Mouse (Mus musculus): ENCODE data around the gene Dcpp3. TPM values are rescaled to one million over a fixed set of nuclear protein-coding genes. Genes with fewer than 3 reads are reported as not detected.
A peak's percentile ranks its signal among the peaks of the same experiment; 100 is the strongest.
"Not testable (repeated sequence)": the region's sequence is repeated elsewhere in the genome, so short reads cannot be mapped to it uniquely, and the experiment has no call there.

Dcpp3 gene
- polyA plus RNA-seq (2012; ENCODE audit: insufficient read depth, low replicate concordance), result not detected in 2 replicates

DNA sequence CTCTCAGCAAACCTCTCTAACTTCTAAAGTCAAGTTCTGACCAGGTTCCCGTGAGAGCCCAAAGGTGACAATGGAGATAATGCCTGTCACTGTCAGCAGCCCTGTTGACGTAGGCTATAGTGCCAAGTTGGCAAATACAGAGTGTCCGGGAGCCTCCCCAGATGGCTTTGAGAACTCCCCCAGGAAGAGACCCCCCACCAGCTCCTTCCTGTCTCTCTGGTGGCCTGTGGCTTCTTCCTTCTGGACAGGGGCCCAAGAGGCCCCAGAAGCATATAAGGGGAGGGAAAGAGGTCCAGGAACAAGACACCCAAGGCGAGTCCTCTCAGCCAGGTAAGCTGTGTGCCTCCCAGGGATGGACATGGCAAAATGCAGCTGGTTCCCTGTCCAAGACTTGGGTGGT is at the start of gene Dcpp3:
TSS of gene Dcpp3 (plus strand) at position 301 of the 400 bp plus-strand sequence.
- H3K36me3 ChIP-seq (replicated peaks; ENCODE audit: low read length); H3K4me1 ChIP-seq; H3K4me3 ChIP-seq (replicated peaks); H3K9me3 ChIP-seq; H3K27me3 ChIP-seq (replicated peaks): not testable (repeated sequence)

DNA sequence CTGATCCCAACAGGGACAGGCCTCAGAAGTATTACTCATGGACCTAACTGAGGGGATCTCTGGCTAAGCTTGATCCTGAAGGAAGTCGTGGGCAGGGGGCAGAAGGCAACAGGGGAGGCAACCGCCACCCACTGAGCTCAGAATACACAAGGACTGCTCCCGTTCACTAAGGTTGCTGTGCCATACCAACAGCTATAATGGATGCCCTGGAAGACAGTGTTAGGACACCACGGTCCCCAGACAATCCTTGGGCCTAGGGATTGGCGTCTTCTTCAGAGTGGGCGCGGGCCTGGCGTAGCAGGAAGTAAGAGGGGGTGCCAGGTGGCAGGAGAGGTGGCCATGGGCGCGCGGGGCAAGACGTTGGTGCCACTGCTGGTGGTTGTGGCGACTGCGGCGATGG is 49.5 kb upstream of the Dcpp3 start, which contains the start of gene Prss21:
TSS of gene Prss21 (plus strand) at position 301 of the 400 bp plus-strand sequence.
- peaks cover 22% of the 10 kb centered on the region for H3K9me3 ChIP-seq
- H3K36me3 ChIP-seq (replicated peaks; ENCODE audit: low read length), result no peaks in the 10 kb centered on the region
- no peak within 1 kb of the TSS for H3K4me3 ChIP-seq (replicated peaks)
- peaks cover 30% of the 10 kb centered on the region for H3K27me3 ChIP-seq (replicated peaks)
- TF ChIP-seq GATA1 (IDR thresholded peaks at IDR 0.05; ENCODE audit: borderline replicate concordance, low read length), result no peak
- TF ChIP-seq FLI1 (IDR thresholded peaks at IDR 0.05; ENCODE audit: low read length), result no peak
- no peaks in the 10 kb centered on the region for H3K4me1 ChIP-seq

DNA sequence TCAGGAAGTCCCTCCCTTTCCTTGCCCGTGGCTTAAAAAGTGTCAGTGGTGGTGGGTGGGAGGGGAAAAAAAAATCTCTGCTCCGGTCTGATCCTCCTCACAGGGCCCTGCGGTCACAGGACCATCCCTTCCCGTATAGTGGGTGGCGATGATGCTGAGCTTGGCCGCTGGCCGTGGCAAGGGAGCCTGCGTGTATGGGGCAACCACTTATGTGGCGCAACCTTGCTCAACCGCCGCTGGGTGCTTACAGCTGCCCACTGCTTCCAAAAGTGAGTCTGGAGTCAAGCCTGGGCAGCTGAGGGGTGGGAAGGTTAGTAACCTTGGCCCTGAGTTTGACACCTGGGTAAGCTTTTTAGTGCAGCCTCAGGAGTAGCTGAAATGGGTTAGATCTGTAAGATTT is 48.7 kb upstream of the Dcpp3 start:
- TF ChIP-seq GATA1 (IDR thresholded peaks at IDR 0.05; ENCODE audit: borderline replicate concordance, low read length) (no peak), FLI1 (IDR thresholded peaks at IDR 0.05; ENCODE audit: low read length) (no peak)
- no peaks in the 10 kb centered on the region for H3K4me1 ChIP-seq
- peaks cover 26% of the 10 kb centered on the region for H3K27me3 ChIP-seq (replicated peaks)
- peaks cover 15% of the 10 kb centered on the region for H3K9me3 ChIP-seq
- H3K4me3 ChIP-seq (replicated peaks), result no peak overlapping the region
- H3K36me3 ChIP-seq (replicated peaks; ENCODE audit: low read length), result no peaks in the 10 kb centered on the region

DNA sequence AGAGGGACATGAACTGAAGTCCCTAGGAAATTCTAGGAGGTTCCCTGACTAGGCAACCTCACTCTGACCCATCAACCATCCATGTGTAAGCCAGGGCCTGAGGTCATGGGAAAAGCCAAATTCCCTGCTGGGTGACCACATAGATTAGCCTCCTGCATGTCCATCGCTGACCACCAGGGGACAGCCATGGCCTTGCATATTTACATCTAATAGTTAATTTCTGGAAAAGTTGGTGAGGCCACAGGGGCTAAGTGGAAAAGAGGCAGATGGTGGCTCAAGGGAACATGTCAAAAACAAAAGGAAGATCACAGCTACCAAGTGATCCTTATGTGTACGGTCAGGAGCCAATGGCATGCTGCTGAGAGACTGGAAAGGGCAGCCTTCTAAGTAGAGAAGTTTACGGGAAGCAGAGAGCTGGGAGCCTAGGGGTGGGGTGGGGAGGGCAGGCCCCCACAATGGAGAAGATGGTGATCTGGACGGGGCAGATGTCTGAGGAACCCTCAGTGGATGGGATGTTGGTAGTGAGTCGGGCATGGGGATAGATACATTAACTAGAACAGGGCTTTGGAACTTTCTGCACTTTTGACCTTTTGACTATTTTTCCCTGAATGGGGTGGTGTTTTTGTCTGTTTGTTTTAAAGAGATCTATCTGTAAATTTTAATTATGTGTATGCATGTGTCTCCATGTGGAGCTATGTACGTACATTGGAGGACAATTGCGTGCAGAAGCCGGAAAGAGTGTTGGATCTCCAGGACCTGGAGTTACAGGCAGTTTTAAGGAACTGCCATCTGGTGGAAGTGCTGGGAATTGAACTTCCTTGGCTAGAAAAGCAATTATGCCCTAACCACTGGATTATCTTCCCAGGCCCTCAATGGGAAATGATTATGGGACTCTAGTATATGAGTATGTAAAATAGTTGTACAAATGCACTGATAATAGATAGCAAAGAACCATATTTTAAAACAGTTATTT is 43.1 kb upstream of the Dcpp3 start:
- Histone ChIP-seq H3K9me3 (peaks cover 3% of the 10 kb centered on the region; the same call in 1 of the 2 replicates), H3K36me3 (replicated peaks; ENCODE audit: low read length) (no peaks in the 10 kb centered on the region), H3K27me3 (replicated peaks) (peaks cover 21% of the 10 kb centered on the region), H3K4me1 (0 out of 2 replicates have a peak, but pooled peaks cover 4% of the 10 kb centered on the region), H3K4me3 (replicated peaks) (no peak overlapping the region)
- TF ChIP-seq GATA1 (IDR thresholded peaks at IDR 0.05; ENCODE audit: borderline replicate concordance, low read length) (no peak), FLI1 (IDR thresholded peaks at IDR 0.05; ENCODE audit: low read length) (no peak)

DNA sequence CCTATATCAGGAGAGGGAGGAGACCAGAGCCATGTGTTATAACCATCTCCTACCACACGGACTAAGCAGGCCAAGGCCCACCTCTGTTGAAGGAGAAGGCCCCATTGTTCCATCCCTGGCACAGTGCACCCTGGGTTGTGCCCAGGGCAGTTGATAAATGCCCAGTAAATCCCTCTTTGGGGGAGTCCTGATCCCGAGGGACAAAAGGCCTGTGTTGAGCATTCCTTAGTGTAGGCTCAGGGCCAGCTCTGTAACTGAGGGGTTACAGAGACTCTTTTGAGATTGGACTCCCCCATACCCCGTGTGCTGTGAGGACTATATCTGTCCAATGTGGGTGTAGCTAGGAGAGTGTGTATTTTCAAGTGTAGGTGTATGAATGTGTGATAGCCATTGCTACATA is 40.5 kb upstream of the Dcpp3 start:
- Histone ChIP-seq H3K4me3 (replicated peaks) (no peak overlapping the region), H3K36me3 (replicated peaks; ENCODE audit: low read length) (no peaks in the 10 kb centered on the region), H3K9me3 (no peaks in the 10 kb centered on the region), H3K4me1 (0 out of 2 replicates have a peak, but pooled peaks cover 4% of the 10 kb centered on the region), H3K27me3 (replicated peaks) (peaks cover 13% of the 10 kb centered on the region)
- TF ChIP-seq GATA1 (IDR thresholded peaks at IDR 0.05; ENCODE audit: borderline replicate concordance, low read length) (no peak), FLI1 (IDR thresholded peaks at IDR 0.05; ENCODE audit: low read length) (no peak)

DNA sequence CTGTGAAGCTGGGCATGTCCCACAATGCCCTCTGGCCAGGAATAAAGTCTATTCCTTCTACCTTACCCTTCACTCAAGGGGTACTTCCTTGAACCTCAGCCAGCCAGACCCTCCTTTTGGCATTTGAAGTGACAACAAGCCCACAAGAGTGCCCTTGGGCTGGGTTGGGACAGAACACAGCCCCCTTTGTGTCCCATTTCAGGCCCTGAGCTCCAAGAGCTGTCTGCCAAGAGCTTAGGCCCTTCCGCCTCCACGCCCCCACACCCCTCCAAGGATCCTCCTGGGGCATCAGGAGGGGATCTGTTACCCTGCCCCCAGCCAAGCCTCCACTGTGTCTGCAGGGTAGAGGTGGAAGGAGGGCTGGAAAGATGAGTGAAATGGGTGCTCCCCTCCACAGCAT is 40.1 kb upstream of the Dcpp3 start:
- H3K4me3 ChIP-seq (replicated peaks), result no peak overlapping the region
- TF ChIP-seq FLI1 (IDR thresholded peaks at IDR 0.05; ENCODE audit: low read length) (no peak), GATA1 (IDR thresholded peaks at IDR 0.05; ENCODE audit: borderline replicate concordance, low read length) (no peak)
- H3K9me3 ChIP-seq, result no peaks in the 10 kb centered on the region
- H3K36me3 ChIP-seq (replicated peaks; ENCODE audit: low read length), result no peaks in the 10 kb centered on the region
- peaks cover 9% of the 10 kb centered on the region for H3K27me3 ChIP-seq (replicated peaks)
- H3K4me1 ChIP-seq, result 0 out of 2 replicates have a peak, but pooled peaks cover 4% of the 10 kb centered on the region

DNA sequence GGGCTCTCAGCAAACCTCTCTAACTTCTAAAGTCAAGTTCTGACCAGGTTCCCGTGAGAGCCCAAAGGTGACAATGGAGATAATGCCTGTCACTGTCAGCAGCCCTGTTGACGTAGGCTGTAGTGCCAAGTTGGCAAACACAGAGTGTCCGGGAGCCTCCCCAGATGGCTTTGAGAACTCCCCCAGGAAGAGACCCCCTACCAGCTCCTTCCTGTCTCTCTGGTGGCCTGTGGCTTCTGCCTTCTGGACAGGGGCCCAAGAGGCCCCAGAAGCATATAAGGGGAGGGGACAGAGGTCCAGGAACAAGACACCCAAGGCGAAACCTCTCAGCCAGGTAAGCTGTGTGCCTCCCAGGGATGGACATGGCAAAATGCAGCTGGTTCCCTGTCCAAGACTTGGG is 36.7 kb upstream of the Dcpp3 start, which contains the start of the genes Dcpp1 and Dcpp2:
TSS of gene Dcpp1 (plus strand) at position 301 of the 400 bp plus-strand sequence.
TSS of gene Dcpp2 (plus strand) at position 305 of the 400 bp plus-strand sequence.
- not testable (repeated sequence) for H3K9me3 ChIP-seq; H3K36me3 ChIP-seq (replicated peaks; ENCODE audit: low read length); H3K27me3 ChIP-seq (replicated peaks); H3K4me1 ChIP-seq; H3K4me3 ChIP-seq (replicated peaks)

DNA sequence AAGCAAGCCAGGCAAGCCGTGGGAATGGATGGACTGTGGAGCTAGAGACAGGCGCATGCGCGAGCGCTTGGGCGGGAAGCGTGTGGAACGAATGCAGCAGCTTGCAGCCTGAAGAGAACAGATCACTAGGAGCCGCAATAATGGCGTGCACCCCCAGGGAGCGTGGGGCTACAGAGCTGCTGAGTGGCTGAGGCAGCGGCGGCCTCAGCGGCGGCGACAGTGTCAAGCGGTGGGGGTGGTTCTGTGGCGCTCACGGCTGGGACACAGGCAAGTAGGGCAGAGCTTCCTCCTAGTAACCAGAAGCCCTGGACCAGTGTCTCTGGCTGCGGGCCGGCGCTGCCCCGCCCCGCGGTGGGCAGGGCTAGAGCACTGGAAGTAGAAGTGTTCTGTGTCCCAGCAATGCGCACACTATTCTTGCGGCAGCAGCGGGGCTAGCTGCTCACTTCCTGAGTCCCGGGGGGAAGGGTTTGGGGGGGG is 7.3 kb downstream of the Dcpp3 start:
- Histone ChIP-seq H3K4me3 (replicated peaks) (peak overlapping the region; percentile 96), H3K4me1 (peaks cover 15% of the 10 kb centered on the region), H3K36me3 (replicated peaks; ENCODE audit: low read length) (no peaks in the 10 kb centered on the region), H3K27me3 (replicated peaks) (peaks cover 10% of the 10 kb centered on the region), H3K9me3 (no peaks in the 10 kb centered on the region)
- no peak for TF ChIP-seq GATA1 (IDR thresholded peaks at IDR 0.05; ENCODE audit: borderline replicate concordance, low read length)
- no peak for TF ChIP-seq FLI1 (IDR thresholded peaks at IDR 0.05; ENCODE audit: low read length)

DNA sequence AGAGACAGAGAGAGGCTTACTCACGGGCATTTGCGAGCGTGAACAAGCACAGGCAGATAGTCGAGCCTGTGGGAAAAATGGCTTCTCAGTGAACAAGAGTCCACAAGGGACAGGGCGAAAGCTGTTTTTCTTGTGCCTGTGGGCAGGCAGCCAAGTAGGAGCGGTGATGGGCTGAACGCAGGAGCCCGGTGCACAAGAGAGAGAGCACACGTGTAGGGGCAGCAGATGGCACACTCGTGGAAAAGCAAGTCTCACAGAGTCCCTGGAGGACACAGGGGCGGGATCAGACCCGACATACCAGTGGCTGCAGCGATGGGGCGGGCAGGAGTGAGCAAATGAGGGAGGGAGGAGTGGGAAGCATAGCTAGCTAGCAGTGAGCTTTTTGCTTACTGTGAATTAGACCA is 7.8 kb downstream of the Dcpp3 start:
- no peak for TF ChIP-seq FLI1 (IDR thresholded peaks at IDR 0.05; ENCODE audit: low read length)
- no peak for TF ChIP-seq GATA1 (IDR thresholded peaks at IDR 0.05; ENCODE audit: borderline replicate concordance, low read length)
- Histone ChIP-seq H3K36me3 (replicated peaks; ENCODE audit: low read length) (no peaks in the 10 kb centered on the region), H3K9me3 (no peaks in the 10 kb centered on the region), H3K4me1 (peaks cover 15% of the 10 kb centered on the region), H3K27me3 (replicated peaks) (peaks cover 14% of the 10 kb centered on the region), H3K4me3 (replicated peaks) (peak overlapping the region; percentile 96)

DNA sequence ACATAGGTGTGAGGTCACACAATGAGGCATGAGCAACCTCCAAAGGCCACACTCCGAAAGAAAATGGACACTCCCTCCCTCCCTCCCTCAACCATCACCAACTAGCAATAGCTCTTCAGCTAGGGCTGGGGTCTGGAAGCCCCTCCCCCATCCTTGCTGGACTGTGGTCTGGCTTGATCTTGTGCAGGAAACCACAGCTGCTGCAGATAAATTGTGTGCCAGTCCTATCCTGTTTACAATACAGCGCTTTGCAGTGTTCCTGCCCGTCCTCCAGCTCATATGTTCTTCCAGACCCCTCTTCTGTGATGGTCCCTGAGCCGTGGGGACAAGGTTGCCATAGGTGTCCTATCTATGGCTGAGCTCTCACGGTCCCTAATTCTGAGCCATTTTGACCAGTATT is 13.9 kb downstream of the Dcpp3 start:
- no peaks in the 10 kb centered on the region for H3K36me3 ChIP-seq (replicated peaks; ENCODE audit: low read length)
- peaks cover 13% of the 10 kb centered on the region for H3K4me1 ChIP-seq
- peak overlapping the region; percentile 50 for H3K4me3 ChIP-seq (replicated peaks)
- peaks cover 31% of the 10 kb centered on the region for H3K27me3 ChIP-seq (replicated peaks)
- peaks cover 8% of the 10 kb centered on the region; the same call in 1 of the 2 replicates for H3K9me3 ChIP-seq
- TF ChIP-seq GATA1 (IDR thresholded peaks at IDR 0.05; ENCODE audit: borderline replicate concordance, low read length), result no peak
- no peak for TF ChIP-seq FLI1 (IDR thresholded peaks at IDR 0.05; ENCODE audit: low read length)

All from megakaryocyte, embryonic 14.5 days (primary cell).